Mouse (Mus musculus): ENCODE measurements around the gene Ccdc77.
"Not testable (repeated sequence)": the region's sequence is repeated elsewhere in the genome, so short reads cannot be mapped to it uniquely, and the experiment has no call there.

Ccdc77 gene

GRCm38 (mm10) chr6:120309787-120310186, 54.4 kb downstream of the Ccdc77 start:
- no peak for DNase-seq (ENCODE audit: low read depth)

GRCm38 (mm10) chr6:120309338-120309737, 54.8 kb downstream of the Ccdc77 start:
- DNase-seq (ENCODE audit: low read depth), result no peak

- no peak for DNase-seq (ENCODE audit: low read depth)
Observed at GRCm38 (mm10) chr6:120306859-120307594, 57.1 kb downstream of the Ccdc77 start.

- no peak for DNase-seq (ENCODE audit: low read depth)
Observed at GRCm38 (mm10) chr6:120302755-120303316, 61.3 kb downstream of the Ccdc77 start.

GRCm38 (mm10) chr6:120301137-120301536, 63.0 kb downstream of the Ccdc77 start:
- DNase-seq (ENCODE audit: low read depth), result peak; percentile 73

GRCm38 (mm10) chr6:120296589-120296988, 67.6 kb downstream of the Ccdc77 start:
- not testable (repeated sequence) for DNase-seq (ENCODE audit: low read depth)

GRCm38 (mm10) chr6:120294785-120295133, 69.4 kb downstream of the Ccdc77 start:
- DNase-seq (ENCODE audit: low read depth), result no peak

- DNase-seq (ENCODE audit: low read depth), result no peak
Observed at GRCm38 (mm10) chr6:120294056-120294784, 70.0 kb downstream of the Ccdc77 start, which contains the start of the genes D330020A13Rik and B4galnt3. TSS of gene D330020A13Rik (plus strand) at chr6:120294364. TSS of gene B4galnt3 (minus strand) at chr6:120294559.

GRCm38 (mm10) chr6:120291396-120292009, 72.7 kb downstream of the Ccdc77 start:
- no peak for DNase-seq (ENCODE audit: low read depth)

- DNase-seq (ENCODE audit: low read depth), result no peak
Observed at GRCm38 (mm10) chr6:120289430-120289829, 74.7 kb downstream of the Ccdc77 start.

- no peak for DNase-seq (ENCODE audit: low read depth)
Observed at GRCm38 (mm10) chr6:120288541-120288940, 75.6 kb downstream of the Ccdc77 start.

GRCm38 (mm10) chr6:120287279-120287678, 76.9 kb downstream of the Ccdc77 start:
- DNase-seq (ENCODE audit: low read depth), result no peak

GRCm38 (mm10) chr6:120276874-120277449, 87.2 kb downstream of the Ccdc77 start:
- DNase-seq (ENCODE audit: low read depth), result no peak

GRCm38 (mm10) chr6:120275301-120275700, 88.9 kb downstream of the Ccdc77 start:
- peak; percentile 38 for DNase-seq (ENCODE audit: low read depth)

- no peak for DNase-seq (ENCODE audit: low read depth)
Observed at GRCm38 (mm10) chr6:120274887-120275286, 89.3 kb downstream of the Ccdc77 start.
